Mouse (Mus musculus): Measurements from ENCODE around the gene Slc26a1.

Gene Slc26a1

GRCm38 (mm10) chr5:108621870-108622269 lies 53.5 kb downstream of the Slc26a1 start:
- no peak for DNase-seq (ENCODE audit: low read depth, low spot score)

Data from R1 (cell line).